Mouse (Mus musculus) intestine, postnatal 0 days (tissue): Measurements from ENCODE around the gene Ttc23. TPM values are rescaled to one million over a fixed set of nuclear protein-coding genes. Genes with fewer than 3 reads are reported as not detected.

ENCODE experiments used
- ATAC-seq: fragments of 200-750 bp; cut with Nextera tagmentation; 2 replicates; pipeline ENCODE4 v1.8.0; 2017; ENCODE audit warnings: mild to moderate bottlenecking, moderate TSS enrichment, moderate library complexity
- H3K27ac ChIP-seq: fragments of 300-500 bp; sonication (generic); 2 replicates; pipeline ENCODE4 v1.5.1; 2014; ENCODE audit warnings: mild to moderate bottlenecking, low read depth, low read length, moderate library complexity
- H3K27me3 ChIP-seq: fragments of 300-500 bp; sonication (generic); replicated peaks from 2 replicates; pipeline ENCODE4 v1.6.1; 2014; ENCODE audit warnings: low read length, mixed read lengths; ENCODE audit not compliant: control insufficient read depth, insufficient read depth
- H3K36me3 ChIP-seq: fragments of 300-500 bp; sonication (generic); 2 replicates; pipeline ENCODE4 v1.6.1; 2014; ENCODE audit warnings: mild to moderate bottlenecking, moderate library complexity; ENCODE audit not compliant: control insufficient read depth, insufficient read depth
- H3K4me1 ChIP-seq: fragments of 300-500 bp; sonication (generic); replicated peaks from 2 replicates; pipeline ENCODE4 v1.6.1; 2014; ENCODE audit warnings: antibody characterized with exemption, low read length, mixed read lengths; ENCODE audit not compliant: control insufficient read depth, insufficient read depth
- H3K4me2 ChIP-seq: fragments of 300-500 bp; sonication (generic); replicated peaks from 2 replicates; pipeline ENCODE4 v1.6.1; 2014; ENCODE audit warnings: low read depth, mild to moderate bottlenecking, moderate library complexity
- H3K4me3 ChIP-seq: fragments of 300-500 bp; sonication (generic); 2 replicates; pipeline ENCODE4 v1.5.1; 2014; ENCODE audit warnings: low read depth, low read length
- H3K9ac ChIP-seq: fragments of 300-500 bp; sonication (generic); 2 replicates; pipeline ENCODE4 v1.6.1; 2014; ENCODE audit warnings: mild to moderate bottlenecking, low read depth, low read length
- H3K9me3 ChIP-seq: fragments of 300-500 bp; sonication (generic); 2 replicates; pipeline ENCODE4 v1.6.1; 2016; ENCODE audit warnings: mixed run types; ENCODE audit not compliant: control insufficient read depth
- CTCF ChIP-seq: sonication (generic); IDR thresholded peaks from 2 replicates; pipeline ENCODE4 v1.5.1; 2016; ENCODE audit warnings: low read depth, mild to moderate bottlenecking, control low read depth, antibody characterized with exemption, moderate library complexity
- WGBS: fragments of 180-500 bp; shearing (Covaris S2); extraction: QIAGEN DNeasy Blood & Tissue Kit; methylation state at CpG from one replicate; pipeline ENCODE4 v1.1.7; 2014; 5-methylcytosine and 5-hydroxymethylcytosine counted together
- polyA plus RNA-seq: library from polyadenylated mRNA; unstranded; fragments of >200 nt; fragmentation: Nextera tagmentation; extraction: Ambion mirVana; gene quantifications from 2 replicates; pipeline ENCODE4 v1.2.1, GENCODE M21; 2015

Ttc23 gene
- polyA plus RNA-seq, 1 experiment from 2014 or later = 8.6 TPM

DNA sequence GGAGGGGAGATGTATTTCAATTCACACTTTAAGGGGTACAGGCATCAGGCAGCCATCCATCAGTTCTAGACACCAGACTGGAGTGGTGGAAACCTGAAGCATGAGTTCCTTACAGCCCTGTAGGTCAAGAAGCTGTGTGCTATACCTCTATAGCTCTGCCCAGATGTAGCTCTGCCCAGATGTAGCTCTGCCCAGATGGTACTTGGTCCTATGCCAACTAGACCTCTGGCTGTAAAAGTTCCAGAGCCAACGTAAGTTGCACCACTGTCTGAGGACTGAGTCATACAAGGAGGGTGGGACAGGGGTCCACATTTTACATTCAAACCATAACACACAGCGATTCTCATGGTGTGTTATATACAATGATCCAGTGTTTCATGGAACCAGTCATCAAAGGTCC lies 140.7 kb downstream of the Ttc23 start:
- ATAC-seq = no peak
- TF ChIP-seq CTCF = no peak
- Histone ChIP-seq H3K4me2 (no peak overlapping the region), H3K36me3 (no peaks in the 10 kb centered on the region), H3K4me3 (no peak overlapping the region), H3K27ac (no peak overlapping the region), H3K27me3 (no peaks in the 10 kb centered on the region), H3K4me1 (no peaks in the 10 kb centered on the region), H3K9ac (no peak overlapping the region), H3K9me3 (no peaks in the 10 kb centered on the region)
- 63% methylated on average over 2 of the region's 2 CpGs for WGBS

GRCm38 (mm10) chr7:67788713-67789112 lies 141.5 kb downstream of the Ttc23 start:
- Histone ChIP-seq H3K9ac (no peak overlapping the region), H3K9me3 (no peaks in the 10 kb centered on the region), H3K4me1 (no peaks in the 10 kb centered on the region), H3K27ac (no peak overlapping the region), H3K36me3 (no peaks in the 10 kb centered on the region), H3K27me3 (no peaks in the 10 kb centered on the region), H3K4me2 (no peak overlapping the region), H3K4me3 (no peak overlapping the region)
- WGBS = 10% methylated on average over 10 of the region's 10 CpGs
- ATAC-seq = peak; percentile 56; the same call in 1 of the 2 replicates
- TF ChIP-seq CTCF = peak; percentile 93

GRCm38 (mm10) chr7:67791256-67791655 lies 144.0 kb downstream of the Ttc23 start:
- Histone ChIP-seq H3K4me3 (no peak overlapping the region), H3K27me3 (no peaks in the 10 kb centered on the region), H3K4me2 (no peak overlapping the region), H3K9me3 (no peaks in the 10 kb centered on the region), H3K4me1 (no peaks in the 10 kb centered on the region), H3K9ac (no peak overlapping the region), H3K36me3 (no peaks in the 10 kb centered on the region), H3K27ac (no peak overlapping the region)
- ATAC-seq = no peak
- WGBS = 56% methylated on average over 7 of the region's 7 CpGs
- TF ChIP-seq CTCF = no peak

DNA sequence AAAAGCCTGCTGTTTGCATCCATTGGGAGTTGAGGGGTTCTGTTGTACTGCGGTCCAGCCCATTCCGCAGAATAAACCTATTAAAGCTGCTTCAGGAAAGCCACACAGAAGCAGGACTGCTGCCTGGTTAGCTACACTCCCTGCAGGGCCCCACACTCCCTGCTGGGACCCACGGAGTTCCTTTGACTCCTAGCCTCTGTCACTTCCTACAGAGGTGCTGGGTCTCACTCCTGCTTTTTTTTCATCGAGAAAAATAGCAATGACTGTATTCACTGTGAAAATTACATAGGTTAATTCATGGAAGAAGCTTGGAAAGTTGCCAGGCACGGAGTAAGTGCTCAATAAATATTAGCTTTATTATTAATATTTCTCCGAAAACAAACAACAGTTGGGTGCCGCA lies 146.2 kb downstream of the Ttc23 start:
- H3K4me3 ChIP-seq = no peak overlapping the region
- no peak for TF ChIP-seq CTCF
- no peak overlapping the region for H3K9ac ChIP-seq
- no peak for ATAC-seq
- no peaks in the 10 kb centered on the region for H3K27me3 ChIP-seq
- no peaks in the 10 kb centered on the region for H3K9me3 ChIP-seq
- WGBS = 49% methylated on average over 7 of the region's 7 CpGs
- 0 out of 2 replicates have a peak, but pooled peaks cover 3% of the 10 kb centered on the region for H3K4me1 ChIP-seq
- no peak overlapping the region for H3K27ac ChIP-seq
- no peak overlapping the region for H3K4me2 ChIP-seq
- no peaks in the 10 kb centered on the region for H3K36me3 ChIP-seq

- WGBS = 25% methylated on average over 8 of the region's 8 CpGs
- no peak for ATAC-seq
- no peak overlapping the region for H3K4me3 ChIP-seq
Measured at GRCm38 (mm10) chr7:67797065-67797464, 149.9 kb downstream of the Ttc23 start.

GRCm38 (mm10) chr7:67798476-67798875 lies 151.3 kb downstream of the Ttc23 start:
- Histone ChIP-seq H3K9me3 (no peaks in the 10 kb centered on the region), H3K4me2 (no peak overlapping the region), H3K27ac (no peak overlapping the region), H3K27me3 (no peaks in the 10 kb centered on the region), H3K4me3 (no peak overlapping the region), H3K4me1 (0 out of 2 replicates have a peak, but pooled peaks cover 3% of the 10 kb centered on the region), H3K9ac (no peak overlapping the region), H3K36me3 (no peaks in the 10 kb centered on the region)
- no peak for ATAC-seq
- no peak for TF ChIP-seq CTCF
- WGBS = 86% methylated on average over 4 of the region's 4 CpGs

More at GRCm38 (mm10) chr7:67797065-67797464, 149.9 kb downstream of the Ttc23 start:
- Histone ChIP-seq H3K9ac (no peak overlapping the region), H3K9me3 (no peaks in the 10 kb centered on the region), H3K27ac (no peak overlapping the region), H3K4me1 (0 out of 2 replicates have a peak, but pooled peaks cover 3% of the 10 kb centered on the region), H3K27me3 (no peaks in the 10 kb centered on the region), H3K36me3 (no peaks in the 10 kb centered on the region), H3K4me2 (no peak overlapping the region)
- TF ChIP-seq CTCF = no peak

DNA sequence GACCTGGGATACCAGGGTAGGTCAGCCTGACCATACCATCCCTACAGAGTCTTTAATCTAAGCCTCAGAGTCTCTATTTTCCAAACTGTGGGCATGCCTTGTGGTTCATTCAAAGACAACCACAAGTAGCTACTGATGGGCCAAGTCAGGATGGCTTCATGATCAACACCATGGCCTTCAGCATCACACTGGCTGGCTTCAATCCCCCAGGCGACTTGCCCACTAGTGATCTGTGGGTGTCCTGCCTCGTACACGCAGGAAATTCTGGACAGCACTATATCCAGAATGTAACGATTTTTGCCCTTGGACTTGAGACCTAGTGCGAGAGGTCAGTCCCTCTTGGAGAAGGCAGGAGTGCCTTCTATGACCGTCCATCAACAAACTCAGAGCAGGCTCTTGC lies 153.3 kb downstream of the Ttc23 start:
- 0 out of 2 replicates have a peak, but pooled peaks cover 3% of the 10 kb centered on the region for H3K4me1 ChIP-seq
- 86% methylated on average over 6 of the region's 6 CpGs for WGBS

More for the DNA sequence above, 153.3 kb downstream of the Ttc23 start:
- no peak for ATAC-seq
- Histone ChIP-seq H3K9ac (no peak overlapping the region), H3K27me3 (no peaks in the 10 kb centered on the region), H3K36me3 (no peaks in the 10 kb centered on the region), H3K9me3 (no peaks in the 10 kb centered on the region), H3K4me3 (no peak overlapping the region), H3K27ac (no peak overlapping the region), H3K4me2 (no peak overlapping the region)
- TF ChIP-seq CTCF = no peak
